Mouse (Mus musculus): ENCODE measurements around the gene Ssxb8.
"Not testable (repeated sequence)": the region's sequence is repeated elsewhere in the genome, so short reads cannot be mapped to it uniquely, and the experiment has no call there.

Gene Ssxb8

DNA sequence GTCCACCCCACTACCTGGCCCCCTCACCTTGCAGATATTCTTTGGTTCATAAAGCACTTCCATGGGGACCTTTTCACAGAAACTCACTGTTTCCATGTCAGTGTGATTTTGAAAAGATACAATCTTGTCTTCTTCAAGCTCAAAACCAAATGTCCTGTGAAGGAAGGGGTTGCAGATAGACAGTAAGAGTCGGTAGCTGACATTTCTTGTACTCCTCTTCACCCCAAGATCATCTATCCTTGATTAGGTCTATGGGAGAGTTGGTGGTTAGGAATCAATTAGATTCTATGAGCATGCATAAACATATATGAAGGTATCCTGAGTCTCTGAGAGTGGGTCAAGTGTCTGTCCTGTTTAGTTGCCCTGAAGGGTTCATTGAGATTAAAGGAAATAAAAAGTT, at the start of gene Ssxb8:
Gene Ssxb8, minus strand, starts transcription at position 101 of the 400 bp plus-strand sequence.
- DNase-seq (ENCODE audit: low read depth) = not testable (repeated sequence)

GRCm38 (mm10) chrX:8732907-8733306, 42.3 kb upstream of the Ssxb8 start:
- DNase-seq (ENCODE audit: low read depth) = peak; percentile 70

DNA sequence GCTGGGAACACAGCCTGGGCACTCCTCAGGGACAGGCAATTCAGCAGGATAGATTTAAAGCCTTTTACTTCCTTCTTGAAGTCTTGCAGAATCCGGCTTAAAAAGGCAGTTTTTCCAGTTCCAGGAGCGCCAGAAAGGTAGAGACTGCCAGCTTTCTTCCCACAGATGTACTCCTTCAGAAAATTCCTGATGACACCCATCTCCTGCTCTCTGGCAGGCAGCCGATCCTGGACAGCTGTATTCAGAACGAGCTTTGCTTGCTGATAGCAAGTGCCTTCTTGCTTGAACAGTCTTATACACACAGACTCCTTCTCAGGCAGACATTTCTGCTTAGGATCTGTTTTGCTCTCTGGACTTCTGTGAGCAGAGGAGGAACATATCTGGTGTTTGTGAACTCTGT, 27.6 kb downstream of the Ssxb8 start:
- no peak for DNase-seq (ENCODE audit: low read depth)

All from NIH3T3 (cell line).